Mouse (Mus musculus) ovary, postnatal 10 days (tissue): ENCODE data around the gene Cryzl2.

Experiments used
- DNase-seq: peaks from one replicate; pipeline ENCODE4 v3.0.0; 2022; ENCODE audit warnings: low spot score

The Cryzl2 gene

DNA sequence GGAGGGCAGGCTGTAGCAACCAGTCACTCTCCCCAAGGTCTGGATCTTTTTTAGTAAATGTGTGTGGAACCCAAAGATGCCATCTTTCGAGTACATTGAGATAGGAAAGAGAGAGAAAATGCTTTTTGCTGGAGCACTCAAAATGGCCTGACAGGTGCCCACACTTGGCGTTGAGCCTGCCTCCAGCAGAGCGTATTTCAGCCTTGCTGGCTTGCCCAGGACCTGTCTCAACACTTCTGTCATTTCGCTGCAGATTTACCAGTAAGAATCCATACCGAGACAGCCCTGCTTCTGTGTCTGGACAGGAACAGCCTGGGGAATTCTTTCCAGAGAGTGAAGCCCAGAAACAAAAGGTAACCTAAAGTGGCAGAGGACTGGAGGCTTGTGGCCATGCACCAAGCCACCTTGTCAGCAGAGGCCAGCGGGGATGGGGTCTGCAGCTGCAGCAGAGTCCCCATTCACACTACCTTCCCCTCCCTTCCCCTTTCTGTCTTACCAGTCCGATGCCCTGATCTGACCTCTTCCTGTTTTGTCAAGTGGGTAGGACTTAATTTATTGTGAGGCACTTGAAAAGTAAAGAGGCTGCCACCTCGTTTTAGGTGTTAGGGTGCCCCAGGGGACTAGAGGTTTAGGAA lies 74.6 kb downstream of the Cryzl2 start:
- no peak for DNase-seq

DNA sequence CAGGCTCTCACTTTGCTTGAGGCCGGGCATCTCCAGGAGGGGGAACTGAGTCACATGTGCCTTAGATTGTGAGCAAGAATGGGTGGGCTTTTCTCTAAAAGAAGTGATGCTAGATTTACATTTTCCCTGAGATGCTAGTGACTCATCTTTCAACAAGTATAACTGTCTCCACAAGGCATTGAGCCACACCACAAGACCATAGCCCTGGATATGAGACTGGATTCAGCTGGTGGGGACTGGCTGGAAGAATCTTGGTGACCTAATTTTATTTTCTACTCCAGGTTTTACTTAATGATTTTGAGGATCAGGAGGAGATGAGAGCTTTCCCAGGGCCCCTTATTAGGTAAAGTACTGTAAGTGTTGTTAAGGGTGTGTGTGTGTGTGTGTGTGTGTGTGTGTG lies 77.2 kb downstream of the Cryzl2 start:
- DNase-seq, result no peak

DNA sequence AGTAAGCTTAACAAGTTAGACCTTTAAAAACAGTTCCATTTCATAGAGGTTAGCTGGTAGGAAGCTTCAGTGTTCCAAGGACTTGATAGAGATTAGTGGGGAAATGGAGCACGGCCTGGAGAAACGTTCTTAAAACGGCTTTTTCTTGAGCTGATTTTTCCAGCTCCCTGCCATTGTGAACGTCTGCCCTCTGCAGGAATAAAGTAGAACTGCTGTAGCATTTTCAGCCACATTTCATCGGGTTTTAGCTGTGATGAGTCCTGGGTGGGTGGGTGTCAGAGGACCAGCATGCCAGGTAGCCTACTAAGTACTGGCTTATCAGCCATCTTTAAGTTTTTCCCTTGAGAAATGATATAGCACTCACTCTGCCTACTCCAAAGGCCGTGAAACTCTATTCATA lies 78.1 kb downstream of the Cryzl2 start:
- DNase-seq, result no peak

DNA sequence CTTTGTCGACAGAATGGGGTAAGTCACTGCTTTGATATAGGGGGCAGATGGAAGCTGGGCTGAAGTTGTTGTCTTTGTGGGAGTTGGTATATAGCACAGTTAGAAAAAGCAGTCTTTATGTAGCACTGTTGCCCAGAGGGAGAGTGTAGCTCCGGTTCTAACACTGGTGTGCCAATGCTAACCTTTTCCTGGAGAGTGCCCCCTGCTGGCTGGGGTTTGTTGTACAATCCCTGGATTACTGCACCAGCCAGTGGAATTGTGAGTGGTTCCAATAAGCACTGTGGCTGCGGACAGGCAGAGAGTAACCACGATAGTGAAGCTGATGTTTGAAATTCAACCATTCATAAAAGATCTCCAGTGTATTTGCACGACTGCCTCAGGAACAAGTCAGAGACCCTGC lies 79.3 kb downstream of the Cryzl2 start:
- no peak for DNase-seq
